Mouse (Mus musculus) left cerebral cortex, postnatal 25 days (tissue): ENCODE results near the gene Mical2. TPM values are rescaled to one million over a fixed set of nuclear protein-coding genes. Genes with fewer than 3 reads are reported as not detected.

Experiments used
- DNase-seq, 2 experiments: peaks; one replicate each; pipeline ENCODE4 v3.0.0; 2022; ENCODE audit warnings: low spot score in 2 of 2, mixed read lengths in 1 of 2
- intact Hi-C: fragments of 180-260 bp; cut with DNase I; formaldehyde crosslinking; loops from one replicate; pipeline ENCODE4 v1.15.1; 2025
- total RNA-seq, 2 experiments: library from RNA; stranded (reverse); gene quantifications; 2 replicates each; pipeline ENCODE4 v1.2.3; 2021

The Mical2 gene
- total RNA-seq, 2 experiments from 2014 or later, result 610 to 744 TPM

GRCm38 (mm10) chr7:112375062-112375461 lies 149.4 kb downstream of the Mical2 start:
- no peak for DNase-seq
- intact Hi-C loops, result no loop called here

DNA sequence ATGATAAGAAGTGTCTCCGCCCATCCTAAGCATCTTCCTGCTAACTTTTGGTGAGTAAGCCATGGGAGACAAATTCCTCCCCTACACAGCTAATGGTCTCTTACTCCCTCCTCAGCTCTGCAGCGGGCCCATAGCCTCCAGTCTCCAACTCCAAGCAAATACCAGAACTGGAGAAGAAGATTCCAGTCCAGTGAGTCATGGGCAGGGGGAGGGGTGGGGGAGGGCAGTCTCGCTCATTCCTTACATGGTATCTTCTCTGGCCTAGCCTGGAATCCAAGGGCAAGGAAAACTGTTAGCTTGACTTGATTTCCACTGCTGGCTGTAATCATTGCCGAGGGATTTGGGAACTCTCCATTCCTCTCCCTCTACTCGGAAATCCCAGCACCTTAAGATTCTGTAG lies 150.2 kb downstream of the Mical2 start:
- intact Hi-C loops, result loop anchor here (2.0 kb wide), 2 partner anchors 493 to 757 kb away; no protein-coding TSS in a partner anchor
- DNase-seq, result no peak

DNA sequence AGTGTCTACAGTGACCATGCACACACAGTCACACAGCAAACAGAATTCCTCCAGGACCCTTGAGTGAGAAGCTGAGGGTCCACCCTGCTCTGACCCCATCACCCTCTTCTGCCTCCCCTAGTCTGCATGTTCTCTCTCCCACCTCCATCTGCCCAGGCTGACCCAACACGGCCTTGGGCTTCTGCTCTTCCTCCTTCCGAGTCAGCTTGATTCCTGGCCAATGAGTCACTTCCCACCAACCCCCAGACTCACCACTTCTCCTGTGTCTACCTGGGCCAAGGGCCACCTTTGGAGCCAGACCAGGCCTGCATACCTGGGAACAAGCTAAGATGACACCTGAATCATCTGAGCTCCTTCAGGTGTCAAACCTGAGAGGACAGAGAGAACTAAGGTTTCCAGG lies 151.0 kb downstream of the Mical2 start:
- no peak for DNase-seq
- intact Hi-C loops, result loop anchor here (2.0 kb wide), 2 partner anchors 492 to 756 kb away; no protein-coding TSS in a partner anchor

DNA sequence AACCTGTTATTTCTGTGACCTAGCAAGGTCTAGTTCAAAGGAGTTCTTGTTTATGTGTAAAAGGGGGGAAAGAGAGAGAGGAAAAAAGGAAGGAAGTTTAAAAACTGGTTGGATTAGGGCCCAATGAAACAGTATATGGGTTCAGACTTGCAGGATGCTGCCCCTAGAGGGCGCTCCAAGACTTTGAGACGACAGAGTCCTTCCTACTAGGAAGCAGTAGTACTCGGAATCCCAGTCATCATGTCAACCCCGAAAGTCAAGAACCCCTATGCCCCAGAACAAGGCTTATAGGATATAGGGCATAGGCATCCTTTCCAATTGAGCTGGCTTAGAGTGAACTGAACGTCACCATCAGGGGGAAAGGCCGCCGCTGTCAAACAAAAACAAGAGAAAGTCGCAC lies 151.7 kb downstream of the Mical2 start:
- DNase-seq, result peak; percentile 78 to 85
- intact Hi-C loops, result loop anchor here (2.0 kb wide), 2 partner anchors 491 to 755 kb away; no protein-coding TSS in a partner anchor

DNA sequence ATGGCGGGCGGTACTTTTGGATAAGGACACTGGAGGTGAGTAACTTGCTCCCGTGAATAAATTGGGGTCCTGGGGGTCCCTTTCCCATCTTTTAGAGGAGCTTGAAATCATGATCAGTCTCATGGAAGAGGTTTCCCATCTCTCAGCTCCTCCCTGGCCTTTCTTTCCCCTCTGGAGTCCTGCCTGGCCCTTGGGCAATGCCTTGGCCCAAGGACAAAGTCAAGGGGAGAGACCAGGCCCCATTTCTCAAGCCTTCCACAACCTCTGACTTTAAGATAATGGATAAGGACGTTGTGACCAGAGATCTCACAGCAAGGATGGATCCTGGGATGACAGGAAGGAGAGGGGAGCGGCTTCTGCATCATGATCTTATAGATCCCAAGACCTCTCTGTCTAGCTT lies 152.4 kb downstream of the Mical2 start:
- intact Hi-C loops, result no loop called here
- no peak for DNase-seq

DNA sequence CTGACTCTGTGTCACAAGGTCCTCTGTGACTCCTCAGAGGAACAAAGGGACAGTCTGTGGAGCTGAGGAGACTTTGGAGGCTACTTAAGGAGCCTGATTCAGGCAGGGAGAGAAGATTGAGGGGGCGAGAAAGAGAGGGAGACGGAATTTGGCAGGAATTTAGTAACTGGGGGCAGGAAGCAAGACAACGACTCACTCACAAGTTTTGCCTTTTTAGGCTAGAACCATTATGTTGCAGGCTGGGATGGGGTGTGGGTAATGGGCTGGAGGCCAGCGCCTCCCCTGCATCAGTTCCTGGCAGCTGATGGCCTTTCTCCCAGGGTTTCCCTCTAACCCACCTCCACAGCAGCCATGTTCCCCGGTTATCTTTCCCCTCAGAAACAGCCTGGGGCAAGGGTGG lies 152.8 kb downstream of the Mical2 start:
- intact Hi-C loops, result no loop called here
- DNase-seq, result peak; percentile 66 to 93

- intact Hi-C loops, result no loop called here
- DNase-seq, result no peak
These were observed 160.9 kb downstream of the Mical2 start for GRCm38 (mm10) chr7:112386521-112386920.

DNA sequence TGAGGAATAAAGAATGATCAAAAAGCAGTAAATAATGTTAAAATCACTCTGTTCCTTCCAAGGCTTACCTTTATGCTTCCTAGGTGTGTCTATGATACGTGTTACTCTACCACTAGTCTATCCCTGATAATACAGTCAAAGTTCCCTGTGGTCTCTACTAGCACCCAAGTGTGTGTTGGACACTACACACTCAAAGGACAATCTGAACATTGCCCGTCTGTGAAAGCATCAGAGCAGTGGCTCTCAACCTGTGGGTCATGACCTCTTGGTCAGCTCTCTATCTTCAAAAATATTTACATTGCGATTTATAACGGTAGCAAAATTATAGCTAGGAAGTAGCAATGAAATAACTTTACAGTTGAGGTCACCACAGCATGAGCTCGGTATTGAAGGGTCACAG lies 162.2 kb downstream of the Mical2 start:
- intact Hi-C loops, result no loop called here
- no peak for DNase-seq

DNA sequence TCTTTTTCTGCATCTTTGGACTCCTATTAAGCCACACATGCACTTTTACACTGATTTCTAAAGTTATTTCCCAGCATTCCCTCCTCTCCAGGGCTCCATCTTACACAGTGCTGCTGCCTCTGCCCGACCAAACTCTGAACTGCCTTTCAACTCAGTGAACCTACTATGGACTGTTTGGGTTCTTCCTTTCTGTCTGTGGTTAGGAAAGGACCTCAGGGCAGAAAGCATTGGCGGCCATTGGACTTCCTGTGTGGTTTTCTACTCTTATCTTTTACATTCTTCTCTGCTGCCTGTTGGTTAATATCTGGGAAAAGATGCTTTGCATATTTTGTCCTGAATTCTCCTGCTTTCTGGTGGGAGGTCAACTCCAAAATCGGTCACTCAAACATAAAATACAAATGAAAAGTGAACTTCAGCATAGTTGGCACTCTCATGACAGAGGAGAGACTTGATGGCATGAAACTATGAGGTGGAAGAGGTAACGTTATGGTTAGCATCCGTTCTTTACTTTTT lies 162.8 kb downstream of the Mical2 start:
- no peak for DNase-seq
- intact Hi-C loops, result no loop called here

DNA sequence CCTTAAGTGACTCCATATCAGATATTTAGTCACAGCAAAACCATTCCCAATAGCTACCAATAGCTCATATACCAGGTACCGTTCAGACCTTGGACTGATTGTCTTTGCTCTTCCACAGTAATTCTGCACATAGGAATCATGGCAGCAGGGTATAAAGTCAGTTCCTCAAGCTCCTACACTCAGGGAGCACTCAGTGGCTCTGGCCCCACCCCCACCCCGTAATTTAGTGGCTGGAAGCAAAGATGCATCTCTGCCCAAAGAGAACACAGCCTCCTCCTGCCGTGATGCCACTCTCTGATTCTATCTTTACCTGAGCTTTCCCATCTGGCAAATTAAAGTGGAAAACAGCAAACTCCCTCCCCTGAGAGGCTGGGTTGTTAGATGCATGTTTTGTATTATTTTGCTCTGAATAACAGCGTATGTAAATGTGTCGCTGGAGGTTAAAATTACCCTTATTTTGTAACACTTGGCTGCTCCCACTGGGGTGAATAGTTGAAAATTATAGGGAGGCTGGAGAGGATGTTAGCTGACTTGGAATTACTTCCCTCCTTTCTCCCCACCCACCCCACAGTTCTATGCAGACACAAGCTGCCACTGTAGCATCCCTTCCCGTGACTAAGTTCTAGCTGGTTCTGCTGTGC lies 164.1 kb downstream of the Mical2 start:
- peak in 1 of 2 experiments; percentile 38 for DNase-seq

DNA sequence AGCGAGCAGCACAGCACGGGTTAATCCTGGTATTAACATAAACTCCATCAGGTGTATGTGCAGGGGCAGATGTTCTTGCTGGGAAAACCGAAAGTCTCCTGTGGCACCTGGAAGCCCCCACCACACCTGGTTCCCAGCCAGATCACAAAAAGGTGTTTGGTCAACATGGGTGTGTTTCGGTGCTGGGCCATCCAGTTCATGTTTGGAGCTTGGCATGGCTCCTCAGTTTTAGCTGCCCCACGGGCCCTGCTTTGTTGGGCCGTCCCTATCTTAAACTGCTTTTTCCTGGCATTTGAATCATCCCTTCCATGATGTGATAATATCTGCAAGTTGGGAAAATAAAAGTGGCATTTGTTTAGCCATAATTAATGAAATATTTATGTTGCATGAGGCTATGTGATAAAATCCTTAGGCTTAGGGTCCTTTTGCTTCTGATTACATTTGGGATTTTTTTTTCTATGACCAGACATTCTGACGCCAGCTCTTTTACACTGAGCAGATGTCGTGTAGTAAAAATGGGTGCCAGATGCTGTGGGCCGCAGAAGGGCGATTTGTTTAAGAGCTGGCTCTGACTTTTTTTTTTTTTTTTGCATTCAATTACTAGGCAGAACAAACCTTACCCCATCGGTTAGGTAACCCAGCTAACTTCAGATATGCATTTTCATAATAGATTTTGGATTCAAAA lies 164.7 kb downstream of the Mical2 start:
- DNase-seq, result peak in 1 of 2 experiments; percentile 71
- intact Hi-C loops, result loop anchor here (10.0 kb wide), 1 partner anchor 284 kb away; the partner anchor contains the start of gene Tead1

More for the DNA sequence above, 164.1 kb downstream of the Mical2 start:
- intact Hi-C loops, result loop anchor here (10.0 kb wide), 1 partner anchor 285 kb away; the partner anchor contains the start of gene Tead1

DNA sequence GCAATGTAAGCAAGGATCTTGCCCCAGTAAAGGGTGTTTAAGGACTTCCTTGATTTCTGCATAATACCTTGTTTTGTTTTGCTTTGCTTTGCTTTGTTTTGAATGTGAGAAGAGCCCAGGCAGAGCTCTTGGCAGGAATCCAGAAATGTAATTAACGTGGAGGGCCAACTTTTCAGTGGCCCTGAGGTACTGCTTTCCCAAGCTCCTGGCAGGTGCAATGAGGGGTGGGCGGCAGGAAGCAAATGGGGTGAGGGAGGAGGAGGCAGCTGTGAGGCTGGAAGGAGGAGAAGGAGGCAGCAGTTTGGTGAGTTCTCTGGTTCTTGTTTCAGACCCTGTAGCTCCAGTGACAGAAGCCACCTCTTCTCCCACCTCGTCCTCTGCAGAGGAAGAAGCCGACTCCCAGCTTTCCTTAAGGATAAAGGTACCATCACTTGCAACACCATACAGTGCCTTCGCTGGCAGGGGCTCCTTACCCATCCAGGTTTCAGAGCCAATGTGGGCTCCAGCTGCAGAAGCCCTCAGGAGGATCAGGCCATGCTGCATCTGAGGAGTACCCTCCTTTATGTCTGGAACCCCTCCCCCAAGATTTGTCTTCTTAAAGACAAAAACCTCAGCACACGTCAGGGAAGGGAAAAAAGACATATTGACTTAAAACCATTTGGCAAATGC lies 165.4 kb downstream of the Mical2 start:
- peak in 1 of 2 experiments; percentile 24 for DNase-seq
- intact Hi-C loops, result loop anchor here (10.0 kb wide), 1 partner anchor 284 kb away; the partner anchor contains the start of gene Tead1

- DNase-seq, result no peak
These were observed 172.1 kb downstream of the Mical2 start for GRCm38 (mm10) chr7:112397786-112398185.

DNA sequence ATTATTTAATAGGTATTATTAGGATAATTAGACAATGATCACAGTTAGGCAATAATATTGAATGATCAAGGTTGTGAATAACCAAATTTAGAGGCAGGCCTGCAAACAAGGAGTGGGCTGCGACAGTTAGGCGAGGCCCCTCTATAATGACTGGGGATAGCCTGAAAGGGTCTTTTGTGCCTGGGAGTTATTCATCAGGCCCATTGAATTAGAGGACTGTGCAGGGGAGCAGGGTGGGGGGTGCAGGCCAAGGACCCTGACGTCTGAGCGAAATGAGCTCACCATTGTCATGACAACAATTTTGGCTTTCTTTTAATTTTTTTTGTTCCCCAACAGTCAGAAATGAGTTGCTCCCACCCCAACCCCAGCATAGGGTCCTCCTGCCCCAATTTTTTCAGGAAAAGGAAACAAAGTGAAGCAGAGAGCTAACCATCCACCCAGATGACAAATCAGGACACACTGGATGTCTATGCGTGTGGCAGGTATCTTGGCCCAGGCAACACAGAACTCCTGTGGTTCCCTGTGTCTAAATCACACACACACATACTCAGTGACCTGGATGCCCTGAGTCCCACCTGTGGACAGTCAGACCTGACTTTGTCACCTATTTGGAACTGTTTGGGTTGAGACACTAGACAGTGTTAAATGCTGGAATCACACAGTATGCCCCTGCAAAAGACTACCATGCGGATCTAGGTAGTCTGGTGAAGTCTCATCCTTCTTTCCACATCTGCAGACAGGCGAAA lies 173.9 kb downstream of the Mical2 start:
- DNase-seq, result no peak
- intact Hi-C loops, result loop anchor here (1.0 to 10.0 kb wide), 2 partner anchors 275 to 469 kb away; partner anchors contain the start of gene Tead1

More at GRCm38 (mm10) chr7:112397786-112398185, 172.1 kb downstream of the Mical2 start:
- intact Hi-C loops, result loop anchor here (10.0 kb wide), 1 partner anchor 277 kb away; the partner anchor contains the start of gene Tead1

GRCm38 (mm10) chr7:112400175-112400574 lies 174.5 kb downstream of the Mical2 start:
- peak; percentile 68 to 77 for DNase-seq
- intact Hi-C loops, result loop anchor here (1.0 kb wide), 1 partner anchor 468 kb away; no protein-coding TSS in a partner anchor

DNA sequence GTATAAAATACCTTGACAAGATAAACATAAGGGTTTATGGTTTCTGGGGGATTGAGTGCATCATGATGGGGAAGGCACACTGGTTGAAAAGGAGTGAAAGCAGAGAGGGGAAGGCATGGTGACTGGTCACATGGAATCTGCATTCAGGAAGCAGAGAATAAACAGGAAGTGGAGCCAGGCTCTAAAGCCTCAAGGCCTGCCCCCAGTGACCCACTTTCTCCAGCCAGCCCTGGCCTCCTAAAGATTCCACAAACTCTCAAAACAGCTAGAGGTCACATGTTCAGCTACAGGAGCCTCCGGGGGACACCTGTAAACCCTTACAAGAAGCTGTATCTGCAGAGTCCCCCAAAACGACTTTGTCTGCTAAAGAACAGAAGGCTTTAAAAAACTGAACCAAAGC lies 179.4 kb downstream of the Mical2 start:
- DNase-seq, result no peak
- intact Hi-C loops, result no loop called here

DNA sequence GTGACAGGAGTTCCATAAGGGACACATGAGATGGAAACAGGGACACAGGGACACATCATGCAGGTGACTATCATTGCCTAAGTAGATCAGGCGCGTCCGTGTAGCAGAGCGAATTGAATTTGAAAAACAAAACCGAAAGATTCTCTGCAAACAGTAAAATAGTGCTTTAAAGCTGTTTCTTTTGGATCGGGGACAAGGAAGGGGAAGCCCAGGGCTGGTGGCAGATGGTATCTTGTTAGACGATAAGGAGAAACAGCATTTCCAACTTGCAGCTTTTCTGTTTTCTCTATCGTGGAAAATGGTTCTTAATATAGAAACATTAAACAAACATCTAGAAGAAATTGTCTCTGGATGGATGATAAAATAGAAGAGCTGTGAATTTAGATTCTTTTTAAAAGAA lies 179.9 kb downstream of the Mical2 start:
- intact Hi-C loops, result no loop called here

GRCm38 (mm10) chr7:112407597-112407996 lies 181.9 kb downstream of the Mical2 start:
- intact Hi-C loops, result no loop called here
- peak; percentile 23 to 39 for DNase-seq

More for the DNA sequence above, 179.9 kb downstream of the Mical2 start:
- DNase-seq, result peak in 1 of 2 experiments; percentile 43

- intact Hi-C loops, result no loop called here
- no peak for DNase-seq
These were observed 184.3 kb downstream of the Mical2 start for GRCm38 (mm10) chr7:112409991-112410390.
